Mouse (Mus musculus) forebrain, postnatal 0 days (tissue): Measurements from ENCODE around the gene Mapt. TPM values are rescaled to one million over a fixed set of nuclear protein-coding genes. Genes with fewer than 3 reads are reported as not detected.

Experiments used
- ATAC-seq: fragments of 200-750 bp; cut with Nextera tagmentation; 2 replicates; pipeline ENCODE4 v1.8.0; 2017; ENCODE audit warnings: mild to moderate bottlenecking, moderate library complexity
- DNase-seq: peaks from one replicate; pipeline ENCODE4 v3.0.0-alpha.2; 2015
- H3K27ac ChIP-seq: fragments of 300-500 bp; sonication (generic); 2 replicates; pipeline ENCODE4 v1.5.1; 2014; ENCODE audit warnings: low read depth, mild to moderate bottlenecking, antibody characterized with exemption, low read length, moderate library complexity, mixed read lengths
- H3K27me3 ChIP-seq: fragments of 300-500 bp; sonication (generic); 2 replicates; pipeline ENCODE4 v1.6.1; 2014; ENCODE audit warnings: mild to moderate bottlenecking, low read length, mixed read lengths; ENCODE audit not compliant: insufficient read depth
- H3K36me3 ChIP-seq: fragments of 300-500 bp; sonication (generic); 2 replicates; pipeline ENCODE4 v1.6.1; 2014; ENCODE audit warnings: mild to moderate bottlenecking, moderate library complexity; ENCODE audit not compliant: insufficient read depth
- H3K4me1 ChIP-seq: fragments of 300-500 bp; sonication (generic); 2 replicates; pipeline ENCODE4 v1.6.1; 2014; ENCODE audit warnings: antibody characterized with exemption; ENCODE audit not compliant: insufficient read depth
- H3K4me2 ChIP-seq: fragments of 300-500 bp; sonication (generic); 2 replicates; pipeline ENCODE4 v1.6.1; 2014; ENCODE audit warnings: low read depth, mild to moderate bottlenecking, moderate library complexity
- H3K4me3 ChIP-seq: fragments of 300-500 bp; sonication (generic); 2 replicates; pipeline ENCODE4 v1.5.1; 2014; ENCODE audit warnings: low read depth, low read length, mixed read lengths
- H3K9ac ChIP-seq: fragments of 300-500 bp; sonication (generic); 2 replicates; pipeline ENCODE4 v1.6.1; 2014; ENCODE audit warnings: mild to moderate bottlenecking
- H3K9me3 ChIP-seq: fragments of 300-500 bp; sonication (generic); 2 replicates; pipeline ENCODE4 v1.6.1; 2016; ENCODE audit warnings: low read length
- CTCF ChIP-seq: sonication (generic); IDR thresholded peaks from 2 replicates; pipeline ENCODE4 v1.5.1; 2016; ENCODE audit warnings: antibody characterized with exemption, control low read depth, low read depth
- WGBS: fragments of 180-500 bp; shearing (Covaris S2); extraction: QIAGEN DNeasy Blood & Tissue Kit; methylation state at CpG from one replicate; pipeline ENCODE4 v1.1.7; 2014; 5-methylcytosine and 5-hydroxymethylcytosine counted together
- polyA plus RNA-seq: library from polyadenylated mRNA; unstranded; fragments of >200 nt; fragmentation: Nextera tagmentation; extraction: Ambion mirVana; gene quantifications from 2 replicates; pipeline ENCODE4 v1.2.1, GENCODE M21; 2015
- total RNA-seq: library from RNA; depleted of rRNA; stranded (reverse); fragments of >200 nt; gene quantifications from 2 replicates; pipeline ENCODE4 v1.2.3, GENCODE M21; 2014

Mapt gene
- total and polyA plus RNA-seq, 2 experiments from 2014 or later: 641 to 1,388 TPM

DNA sequence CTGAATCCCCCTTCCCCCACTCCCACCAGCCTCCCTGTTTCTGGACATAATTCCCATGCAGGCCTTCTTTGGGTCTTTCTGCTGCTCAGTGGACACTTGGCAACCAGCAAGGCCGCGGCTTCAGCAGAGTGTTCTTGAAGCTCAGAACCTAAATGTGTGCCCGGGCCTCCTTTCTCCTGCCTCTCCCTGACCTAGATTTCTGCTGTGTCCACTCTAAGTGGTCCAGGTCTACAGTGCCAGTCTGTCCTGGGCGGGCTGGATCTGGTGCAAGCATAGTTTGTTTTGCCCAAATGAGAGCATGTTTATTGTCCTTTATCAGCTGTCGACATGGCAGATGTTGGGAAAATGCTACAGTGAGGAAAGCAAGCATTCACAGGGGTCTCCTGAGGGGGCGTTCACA is 40.7 kb downstream of the Mapt start:
- Histone ChIP-seq H3K9me3 (no peaks in the 10 kb centered on the region), H3K36me3 (peaks cover 12% of the 10 kb centered on the region; the same call in 1 of the 2 replicates), H3K9ac (no peak overlapping the region), H3K4me3 (no peak overlapping the region), H3K27ac (peak overlapping the region; percentile 54), H3K27me3 (no peaks in the 10 kb centered on the region), H3K4me2 (no peak overlapping the region), H3K4me1 (peaks cover 7% of the 10 kb centered on the region; the same call in 1 of the 2 replicates)
- TF ChIP-seq CTCF: no peak
- 46% methylated on average over 6 of the region's 6 CpGs for WGBS
- ATAC-seq (peak; percentile 70), DNase-seq (no peak)

DNA sequence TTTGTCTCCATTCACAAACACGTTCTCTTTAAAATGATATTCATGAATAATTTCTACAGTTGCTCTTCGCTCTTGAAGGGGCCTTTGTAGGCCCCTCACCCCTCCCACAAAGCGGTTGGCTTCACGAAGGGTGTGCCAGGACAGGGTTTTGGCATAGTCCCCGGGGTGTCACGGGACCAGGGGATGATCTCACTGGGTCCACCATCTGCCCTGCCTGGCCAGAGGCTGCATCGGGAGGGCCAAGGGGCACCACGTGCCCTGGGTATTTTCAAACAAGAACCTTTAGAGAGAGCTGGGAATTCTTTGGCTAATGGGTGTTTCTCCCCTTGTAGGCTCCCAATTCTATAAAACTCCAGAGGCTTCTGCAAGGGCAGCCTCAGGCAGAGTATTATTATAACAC is 41.2 kb downstream of the Mapt start:
- DNase-seq (peak; percentile 73), ATAC-seq (peak; percentile 91)
- no peak overlapping the region for H3K4me3 ChIP-seq
- no peaks in the 10 kb centered on the region for H3K9me3 ChIP-seq
- H3K9ac ChIP-seq: no peak overlapping the region
- H3K36me3 ChIP-seq: peaks cover 12% of the 10 kb centered on the region; the same call in 1 of the 2 replicates
- H3K27ac ChIP-seq: peak overlapping the region; percentile 54
- peaks cover 7% of the 10 kb centered on the region; the same call in 1 of the 2 replicates for H3K4me1 ChIP-seq
- 30% methylated on average over 8 of the region's 8 CpGs for WGBS
- TF ChIP-seq CTCF: no peak
- no peak overlapping the region for H3K4me2 ChIP-seq
- H3K27me3 ChIP-seq: no peaks in the 10 kb centered on the region

DNA sequence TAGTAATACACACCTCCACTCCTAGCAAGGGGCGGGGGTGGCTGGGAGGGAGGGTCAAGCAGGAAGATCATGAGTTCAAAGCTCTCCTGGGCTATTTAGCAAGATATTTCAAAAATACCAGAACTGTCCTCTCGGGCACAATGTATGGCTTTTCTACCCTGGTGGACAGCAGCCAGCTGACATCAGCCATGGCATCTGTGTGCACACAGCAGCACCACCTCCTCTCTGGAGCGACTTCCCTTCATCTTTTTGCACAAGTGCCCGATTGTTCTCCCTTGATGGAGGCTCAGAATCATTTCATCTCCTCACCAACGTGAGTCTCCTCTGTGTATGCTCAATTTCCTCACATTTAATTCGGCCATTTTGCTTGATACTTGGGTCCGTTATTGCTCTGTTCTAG is 44.6 kb downstream of the Mapt start:
- Histone ChIP-seq H3K4me2 (no peak overlapping the region), H3K36me3 (peaks cover 6% of the 10 kb centered on the region; the same call in 1 of the 2 replicates), H3K4me3 (no peak overlapping the region), H3K4me1 (peaks cover 7% of the 10 kb centered on the region; the same call in 1 of the 2 replicates), H3K27ac (no peak overlapping the region), H3K9ac (no peak overlapping the region), H3K27me3 (no peaks in the 10 kb centered on the region), H3K9me3 (no peaks in the 10 kb centered on the region)
- no peak for ATAC-seq
- no peak for TF ChIP-seq CTCF
- 75% methylated on average over 7 of the region's 7 CpGs for WGBS
- DNase-seq: no peak

DNA sequence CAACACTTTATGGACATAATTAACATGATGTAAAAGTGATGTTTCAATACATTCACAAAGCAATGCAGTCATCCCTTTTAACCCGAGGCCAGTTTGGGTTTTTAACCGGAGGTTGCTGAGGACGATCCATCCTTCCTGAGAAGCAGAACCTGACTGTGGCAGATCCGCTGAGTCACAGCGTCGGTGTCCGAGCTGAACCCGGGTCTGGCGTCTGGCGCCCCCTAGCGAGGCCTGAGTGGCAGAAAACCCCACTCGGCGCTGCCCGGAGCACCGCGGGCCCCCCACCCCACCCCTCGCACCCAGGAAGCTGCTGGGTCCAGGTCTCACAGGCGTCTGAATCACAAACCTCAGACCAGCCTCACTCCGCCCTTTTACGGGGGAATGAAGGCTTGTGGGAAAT is 47.0 kb downstream of the Mapt start:
- Histone ChIP-seq H3K27ac (no peak overlapping the region), H3K36me3 (peaks cover 26% of the 10 kb centered on the region), H3K4me1 (no peaks in the 10 kb centered on the region), H3K4me3 (no peak overlapping the region), H3K9ac (no peak overlapping the region), H3K9me3 (no peaks in the 10 kb centered on the region), H3K4me2 (no peak overlapping the region), H3K27me3 (no peaks in the 10 kb centered on the region)
- TF ChIP-seq CTCF: peak; percentile 65
- 5% methylated on average over 20 of the region's 20 CpGs for WGBS
- ATAC-seq (peak; percentile 48; the same call in 1 of the 2 replicates), DNase-seq (peak; percentile 42)

DNA sequence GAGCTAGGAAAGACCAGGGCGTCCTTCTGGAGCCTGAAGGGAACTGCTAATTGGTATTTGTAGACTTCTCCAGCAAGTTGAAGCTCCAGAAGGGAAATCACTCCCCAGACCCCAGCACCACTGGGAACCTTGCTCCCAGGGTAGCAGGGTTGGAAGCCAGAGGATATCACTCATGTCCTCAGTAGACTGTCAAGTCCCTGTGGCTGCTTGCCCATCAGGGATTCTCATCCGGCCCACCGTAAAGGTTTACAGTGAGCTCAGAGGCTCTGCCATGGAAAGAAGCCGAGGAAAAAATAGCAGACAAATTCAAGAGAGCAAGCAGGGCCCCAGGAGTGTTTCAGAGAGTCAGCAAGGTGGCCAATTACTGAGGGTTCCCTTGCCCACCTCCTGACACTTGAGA is 47.9 kb downstream of the Mapt start:
- no peak for ATAC-seq
- Histone ChIP-seq H3K4me2 (no peak overlapping the region), H3K9ac (no peak overlapping the region), H3K27me3 (no peaks in the 10 kb centered on the region), H3K36me3 (peaks cover 26% of the 10 kb centered on the region), H3K4me3 (no peak overlapping the region), H3K4me1 (no peaks in the 10 kb centered on the region), H3K27ac (no peak overlapping the region), H3K9me3 (no peaks in the 10 kb centered on the region)
- 84% methylated on average over 4 of the region's 4 CpGs for WGBS
- DNase-seq: no peak
- no peak for TF ChIP-seq CTCF

DNA sequence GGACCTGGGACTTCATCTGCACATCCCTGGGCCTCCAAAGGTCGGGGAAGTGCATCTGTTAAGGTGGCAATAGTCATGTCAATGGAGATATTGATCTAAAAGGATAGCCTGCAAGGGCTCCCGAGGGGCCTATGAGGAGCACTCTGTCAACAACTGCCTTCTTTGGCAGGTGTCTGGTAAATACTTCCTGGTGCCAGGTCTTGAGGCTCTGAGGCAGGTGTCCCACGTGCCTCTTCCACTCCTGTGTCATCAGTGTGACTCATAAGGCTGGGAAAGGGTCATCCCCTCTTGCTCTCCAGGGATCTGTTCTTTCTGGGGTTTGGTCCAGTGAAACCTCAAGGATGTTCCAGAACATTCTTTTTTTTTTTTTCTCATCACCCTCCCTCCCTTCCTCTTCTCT is 48.3 kb downstream of the Mapt start:
- ATAC-seq: no peak
- Histone ChIP-seq H3K27ac (no peak overlapping the region), H3K4me3 (no peak overlapping the region), H3K4me1 (no peaks in the 10 kb centered on the region), H3K36me3 (peaks cover 30% of the 10 kb centered on the region), H3K9ac (no peak overlapping the region), H3K9me3 (no peaks in the 10 kb centered on the region), H3K27me3 (no peaks in the 10 kb centered on the region), H3K4me2 (no peak overlapping the region)
- 76% methylated on average over 3 of the region's 3 CpGs for WGBS
- TF ChIP-seq CTCF: no peak
- DNase-seq: no peak

DNA sequence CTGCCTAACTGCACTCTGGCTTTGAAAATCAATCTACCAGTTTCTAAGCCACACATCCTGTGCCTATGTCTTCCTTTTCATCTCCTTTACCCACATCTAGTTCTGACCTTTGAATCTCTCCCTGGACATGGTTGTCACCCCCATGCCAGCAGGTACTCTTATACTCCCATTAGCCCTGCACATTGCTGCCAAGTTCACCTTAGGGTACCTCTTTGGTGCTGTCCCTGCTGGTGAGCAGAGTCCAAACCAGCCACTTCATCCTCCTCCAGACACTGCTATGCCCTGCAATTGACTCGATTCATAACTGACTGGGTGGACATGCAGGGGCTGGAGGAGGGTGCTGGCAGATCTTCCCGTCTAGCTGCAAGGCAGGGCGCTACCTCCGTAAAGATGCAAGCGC is 50.3 kb downstream of the Mapt start:
- Histone ChIP-seq H3K9me3 (no peaks in the 10 kb centered on the region), H3K4me1 (no peaks in the 10 kb centered on the region), H3K36me3 (peaks cover 47% of the 10 kb centered on the region), H3K4me3 (no peak overlapping the region), H3K27ac (no peak overlapping the region), H3K4me2 (no peak overlapping the region), H3K9ac (no peak overlapping the region), H3K27me3 (no peaks in the 10 kb centered on the region)
- 82% methylated on average over 5 of the region's 5 CpGs for WGBS
- no peak for TF ChIP-seq CTCF
- ATAC-seq (no peak), DNase-seq (no peak)

DNA sequence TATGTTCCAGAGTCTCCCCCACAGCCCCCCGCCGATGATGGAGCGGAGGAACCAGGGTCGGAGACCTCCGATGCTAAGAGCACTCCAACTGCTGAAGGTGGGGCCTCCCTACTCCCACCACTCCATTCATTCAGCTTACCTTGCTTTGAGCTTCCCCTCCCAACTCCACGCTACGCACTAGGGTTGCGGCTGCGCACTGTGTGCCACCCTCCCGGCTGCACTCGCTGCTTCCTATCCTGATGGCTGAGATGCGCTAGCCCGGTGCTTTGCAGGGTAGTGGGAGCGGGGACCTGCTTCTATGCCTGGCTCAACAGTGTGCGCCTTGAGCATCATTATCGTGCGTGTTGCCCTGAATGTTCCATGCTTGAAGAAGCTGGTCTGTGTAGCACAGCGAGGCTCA is 55.9 kb downstream of the Mapt start:
- no peak for TF ChIP-seq CTCF
- H3K4me1 ChIP-seq: no peaks in the 10 kb centered on the region
- H3K27ac ChIP-seq: no peak overlapping the region
- H3K9ac ChIP-seq: no peak overlapping the region
- no peak for DNase-seq
- no peaks in the 10 kb centered on the region for H3K27me3 ChIP-seq
- peaks cover 63% of the 10 kb centered on the region for H3K36me3 ChIP-seq
- H3K4me3 ChIP-seq: no peak overlapping the region
- no peak for ATAC-seq
- H3K9me3 ChIP-seq: no peaks in the 10 kb centered on the region
- 97% methylated on average over 18 of the region's 18 CpGs for WGBS
- H3K4me2 ChIP-seq: no peak overlapping the region
